In the genomic region with DNA sequence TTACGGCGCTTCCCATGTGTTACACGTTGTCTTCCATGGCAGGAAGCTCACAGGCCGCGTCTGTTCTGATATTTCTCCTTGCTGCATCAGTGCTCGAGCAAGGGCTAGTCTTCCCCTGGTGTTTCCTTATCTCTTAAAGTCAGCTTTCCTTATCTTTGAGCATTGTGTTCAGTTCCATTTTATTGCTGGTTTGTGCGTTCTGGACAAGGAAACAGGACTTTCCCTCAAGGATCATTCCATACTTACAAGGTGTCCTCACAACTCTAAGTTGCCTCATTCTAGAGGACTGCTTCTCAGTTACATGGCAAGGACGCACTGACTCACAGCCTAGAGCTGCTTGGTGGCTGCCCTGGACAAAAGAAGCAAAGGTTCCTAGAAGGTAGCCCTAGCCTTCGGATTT, we compare ENCODE assay signal across 13 mouse cellular contexts.
DNase-seq lines count a peak whose midpoint lies in the region; ATAC-seq and TF ChIP-seq lines count a peak whose summit lies in the region.
"Had no signal": no experiment of that assay in that cellular context is flagged by ENCODE, and none has a peak within 500 bp of the region (broad histone marks: within the 10 kb centered on the region; RNA-seq: fewer than 3 reads in every experiment).

No protein-coding gene starts in this region.

- H3K27me3 ChIP-seq in heart, postnatal 0 days (ENCODE audit: control insufficient read depth, insufficient read depth, low read length): no peaks in the 10 kb centered on the region
- no peaks in the 10 kb centered on the region for H3K27me3 ChIP-seq in intestine, embryonic 16.5 days (replicated peaks; ENCODE audit: control insufficient read depth, insufficient read depth, low read length)
- no peaks in the 10 kb centered on the region for H3K27me3 ChIP-seq in midbrain, embryonic 16.5 days (ENCODE audit: control insufficient read depth, insufficient read depth, low read depth, low read length)
- H3K27me3 ChIP-seq: limb, embryonic 15.5 days; midbrain, embryonic 13.5 days; neural tube, embryonic 13.5 days had no signal

- H3K4me3 ChIP-seq in heart, postnatal 0 days (ENCODE audit: low read depth, low read length): no peak overlapping the region
- H3K4me3 ChIP-seq in intestine, embryonic 16.5 days (ENCODE audit: low read length): no peak overlapping the region
- no peak overlapping the region for H3K4me3 ChIP-seq in midbrain, embryonic 16.5 days (ENCODE audit: low read depth, low read length)
- H3K4me3 ChIP-seq: forebrain, embryonic 12.5 days; limb, embryonic 15.5 days; midbrain, embryonic 13.5 days; neural tube, embryonic 13.5 days had no signal

- 57% methylated on average over 9 of the region's 9 CpGs for WGBS in heart, postnatal 0 days
- 68% methylated on average over 9 of the region's 9 CpGs for WGBS in intestine, embryonic 16.5 days
- 92% methylated on average over 9 of the region's 9 CpGs for WGBS in midbrain, embryonic 16.5 days

- ATAC-seq in heart, postnatal 0 days (ENCODE audit: insufficient read depth, low read depth): no peak
- peak; percentile 64 for ATAC-seq in intestine, embryonic 16.5 days
- peak; percentile 75 for ATAC-seq in megakaryocyte-erythroid progenitor cell, adult 5-6 weeks (replicated peaks; ENCODE audit: low FRiP score, low TSS enrichment, poor library complexity, severe bottlenecking)
- ATAC-seq in midbrain, embryonic 16.5 days: no peak
- ATAC-seq: midbrain, embryonic 13.5 days had no signal

- no peak for TF ChIP-seq EP300 in heart, postnatal 0 days (IDR thresholded peaks at IDR 0.05; ENCODE audit: low read depth)

- DNase-seq in heart, postnatal 0 days (ENCODE audit: low spot score): no peak
- DNase-seq in heart, postnatal 4 days: no peak
- DNase-seq in c-Kit-positive CD71-positive TER-119-positive erythroid progenitor cells, embryonic 14.5 days (ENCODE audit: low spot score): peak; percentile 56
- no peak for DNase-seq in testis, postnatal 10 days (ENCODE audit: low spot score)
- DNase-seq: gastrocnemius, postnatal 10 days; kidney, adult 18-20 months had no signal

- no peaks in the 10 kb centered on the region for H3K36me3 ChIP-seq in heart, postnatal 0 days (replicated peaks; ENCODE audit: control insufficient read depth, insufficient read depth, low read length)
- no peaks in the 10 kb centered on the region for H3K36me3 ChIP-seq in intestine, embryonic 16.5 days (ENCODE audit: control insufficient read depth, insufficient read depth, low read length)
- no peaks in the 10 kb centered on the region for H3K36me3 ChIP-seq in midbrain, embryonic 16.5 days (ENCODE audit: control insufficient read depth, insufficient read depth, low read length)
- H3K36me3 ChIP-seq: forebrain, embryonic 12.5 days; limb, embryonic 15.5 days; midbrain, embryonic 13.5 days; neural tube, embryonic 13.5 days had no signal

- peak overlapping the region; percentile 56 for H3K27ac ChIP-seq in heart, postnatal 0 days (ENCODE audit: low read depth)
- H3K27ac ChIP-seq in intestine, embryonic 16.5 days (ENCODE audit: low read length): no peak overlapping the region
- H3K27ac ChIP-seq in midbrain, embryonic 16.5 days (ENCODE audit: low read length): no peak overlapping the region
- H3K27ac ChIP-seq: forebrain, embryonic 12.5 days; limb, embryonic 15.5 days; midbrain, embryonic 13.5 days; neural tube, embryonic 13.5 days had no signal

- TF ChIP-seq CTCF in heart, postnatal 0 days (IDR thresholded peaks at IDR 0.05; ENCODE audit: low read depth): no peak

- H3K4me2 ChIP-seq in heart, postnatal 0 days (ENCODE audit: low read depth, low read length): no peak overlapping the region
- no peak overlapping the region for H3K4me2 ChIP-seq in intestine, embryonic 16.5 days (ENCODE audit: low read depth, low read length)
- no peak overlapping the region for H3K4me2 ChIP-seq in midbrain, embryonic 16.5 days (ENCODE audit: low read length)
- H3K4me2 ChIP-seq: forebrain, embryonic 12.5 days; limb, embryonic 15.5 days; midbrain, embryonic 13.5 days; neural tube, embryonic 13.5 days had no signal

- no peak overlapping the region for H3K9ac ChIP-seq in heart, postnatal 0 days (replicated peaks; ENCODE audit: low read depth, low read length)
- no peak overlapping the region for H3K9ac ChIP-seq in intestine, embryonic 16.5 days (ENCODE audit: low read depth, low read length)
- no peak overlapping the region for H3K9ac ChIP-seq in midbrain, embryonic 16.5 days (ENCODE audit: low read depth, low read length)
- H3K9ac ChIP-seq: forebrain, embryonic 12.5 days; limb, embryonic 15.5 days; midbrain, embryonic 13.5 days; neural tube, embryonic 13.5 days had no signal

- no peaks in the 10 kb centered on the region for H3K9me3 ChIP-seq in heart, postnatal 0 days (replicated peaks; ENCODE audit: control insufficient read depth, low read length)
- no peaks in the 10 kb centered on the region for H3K9me3 ChIP-seq in intestine, embryonic 16.5 days (ENCODE audit: control insufficient read depth, low read length)
- H3K9me3 ChIP-seq in midbrain, embryonic 16.5 days (replicated peaks; ENCODE audit: control insufficient read depth, low read length, poor library complexity, severe bottlenecking): no peaks in the 10 kb centered on the region
- H3K9me3 ChIP-seq: forebrain, embryonic 12.5 days; limb, embryonic 15.5 days; midbrain, embryonic 13.5 days; neural tube, embryonic 13.5 days had no signal

- H3K4me1 ChIP-seq in heart, postnatal 0 days (ENCODE audit: control insufficient read depth, insufficient read depth): peaks cover 67% of the 10 kb centered on the region
- H3K4me1 ChIP-seq in intestine, embryonic 16.5 days (ENCODE audit: control insufficient read depth, insufficient read depth, low read length): peaks cover 31% of the 10 kb centered on the region
- peaks cover 22% of the 10 kb centered on the region for H3K4me1 ChIP-seq in midbrain, embryonic 16.5 days (ENCODE audit: control insufficient read depth, insufficient read depth, low read length)

Comparison
In these comparisons a context has a peak if more than half of its experiments do, and no peak if none do; other contexts are left out.
1. ATAC-seq: peak in intestine, embryonic 16.5 days (single experiment) and megakaryocyte-erythroid progenitor cell, adult 5-6 weeks (single experiment); none in heart, postnatal 0 days (single experiment) and midbrain, embryonic 16.5 days (single experiment).